Mouse (Mus musculus) hindbrain, embryonic 12.5 days (tissue): ENCODE measurements around the gene Mtrf1l. TPM values are rescaled to one million over a fixed set of nuclear protein-coding genes. Genes with fewer than 3 reads are reported as not detected.

Experiments
- ATAC-seq: fragments of 200-750 bp; cut with Nextera tagmentation; 2 replicates; pipeline ENCODE4 v1.8.0; 2017; ENCODE audit warnings: moderate TSS enrichment; ENCODE audit not compliant: low FRiP score
- H3K27ac ChIP-seq: fragments of 300-500 bp; sonication (generic); 2 replicates; pipeline ENCODE4 v1.5.1; 2016; ENCODE audit warnings: mild to moderate bottlenecking
- H3K27me3 ChIP-seq: fragments of 300-500 bp; sonication (generic); 2 replicates; pipeline ENCODE4 v1.6.1; 2016; ENCODE audit warnings: mild to moderate bottlenecking
- H3K36me3 ChIP-seq: fragments of 300-500 bp; sonication (generic); 2 replicates; pipeline ENCODE4 v1.6.1; 2016; ENCODE audit warnings: mild to moderate bottlenecking
- H3K4me1 ChIP-seq: fragments of 300-500 bp; sonication (generic); 2 replicates; pipeline ENCODE4 v1.6.1; 2016
- H3K4me2 ChIP-seq: fragments of 300-500 bp; sonication (generic); replicated peaks from 2 replicates; pipeline ENCODE4 v1.6.1; 2016; ENCODE audit warnings: mild to moderate bottlenecking
- H3K4me3 ChIP-seq: fragments of 300-500 bp; sonication (generic); 2 replicates; pipeline ENCODE4 v1.5.1; 2016; ENCODE audit warnings: mild to moderate bottlenecking
- H3K9ac ChIP-seq: fragments of 300-500 bp; sonication (generic); 2 replicates; pipeline ENCODE4 v1.6.1; 2016; ENCODE audit warnings: mild to moderate bottlenecking, moderate library complexity
- H3K9me3 ChIP-seq: fragments of 300-500 bp; sonication (generic); replicated peaks from 2 replicates; pipeline ENCODE4 v1.6.1; 2016; ENCODE audit warnings: mild to moderate bottlenecking
- WGBS: fragments of 180-500 bp; shearing (Covaris S2); methylation state at CpG from one replicate; pipeline ENCODE4 v1.1.7; 2016; 5-methylcytosine and 5-hydroxymethylcytosine counted together
- polyA plus RNA-seq: library from polyadenylated mRNA; unstranded; fragments of >200 nt; fragmentation: Nextera tagmentation; extraction: Ambion mirVana; gene quantifications from 2 replicates; pipeline ENCODE4 v1.2.1, GENCODE M21; 2016

Gene Mtrf1l
- polyA plus RNA-seq, 1 experiment from 2014 or later, result 11.6 TPM

GRCm38 (mm10) chr10:5800490-5800889 lies 23.2 kb downstream of the Mtrf1l start:
- 98% methylated on average over 1 of the region's 1 CpGs for WGBS

GRCm38 (mm10) chr10:5798069-5798468 lies 25.6 kb downstream of the Mtrf1l start:
- 82% methylated on average over 4 of the region's 4 CpGs for WGBS
- H3K4me2 ChIP-seq, result no peak overlapping the region
- ATAC-seq, result no peak

More at GRCm38 (mm10) chr10:5800490-5800889, 23.2 kb downstream of the Mtrf1l start:
- Histone ChIP-seq H3K4me1 (peaks cover 24% of the 10 kb centered on the region), H3K4me3 (no peak overlapping the region), H3K27me3 (no peaks in the 10 kb centered on the region), H3K9ac (no peak overlapping the region), H3K27ac (no peak overlapping the region), H3K9me3 (no peaks in the 10 kb centered on the region), H3K36me3 (peaks cover 37% of the 10 kb centered on the region), H3K4me2 (no peak overlapping the region)
- ATAC-seq, result no peak

GRCm38 (mm10) chr10:5790657-5791056 lies 33.1 kb downstream of the Mtrf1l start:
- H3K4me1 ChIP-seq, result no peaks in the 10 kb centered on the region
- no peak overlapping the region for H3K4me2 ChIP-seq
- no peak overlapping the region for H3K27ac ChIP-seq
- no peaks in the 10 kb centered on the region for H3K27me3 ChIP-seq
- no peaks in the 10 kb centered on the region for H3K9me3 ChIP-seq
- WGBS, result 27% methylated on average over 12 of the region's 12 CpGs
- H3K4me3 ChIP-seq, result no peak overlapping the region
- H3K36me3 ChIP-seq, result no peaks in the 10 kb centered on the region
- no peak for ATAC-seq
- no peak overlapping the region for H3K9ac ChIP-seq

More at GRCm38 (mm10) chr10:5798069-5798468, 25.6 kb downstream of the Mtrf1l start:
- Histone ChIP-seq H3K4me1 (peaks cover 9% of the 10 kb centered on the region), H3K9me3 (no peaks in the 10 kb centered on the region), H3K9ac (no peak overlapping the region), H3K4me3 (no peak overlapping the region), H3K27me3 (no peaks in the 10 kb centered on the region), H3K27ac (no peak overlapping the region), H3K36me3 (peaks cover 37% of the 10 kb centered on the region)

GRCm38 (mm10) chr10:5786923-5787322 lies 36.8 kb downstream of the Mtrf1l start:
- H3K36me3 ChIP-seq, result no peaks in the 10 kb centered on the region
- no peak overlapping the region for H3K4me2 ChIP-seq
- H3K4me3 ChIP-seq, result no peak overlapping the region
- WGBS, result 36% methylated on average over 4 of the region's 4 CpGs
- no peaks in the 10 kb centered on the region for H3K9me3 ChIP-seq
- H3K27me3 ChIP-seq, result no peaks in the 10 kb centered on the region
- no peaks in the 10 kb centered on the region for H3K4me1 ChIP-seq
- no peak overlapping the region for H3K27ac ChIP-seq
- no peak overlapping the region for H3K9ac ChIP-seq
- no peak for ATAC-seq

Other genes starting within 250 kb of the Mtrf1l start
- 1.9 and 2.0 TPM in 2 replicates for gene Myct1, start 230.1 kb downstream of the Mtrf1l start, polyA plus RNA-seq
- gene Vip, start 184.7 kb downstream of the Mtrf1l start, polyA plus RNA-seq, result 0.67 and 1.0 TPM in 2 replicates
- gene Fbxo5, start 18.3 kb downstream of the Mtrf1l start, polyA plus RNA-seq, result 46.5 and 49.0 TPM in 2 replicates
- gene Rgs17, start 98.5 kb upstream of the Mtrf1l start, polyA plus RNA-seq, result 4.8 and 5.3 TPM in 2 replicates